Mouse (Mus musculus) ovary, postnatal 10 days (tissue): Measurements from ENCODE around the gene Slc35b1.

Experiments used
- DNase-seq: peaks from one replicate; pipeline ENCODE4 v3.0.0; 2022; ENCODE audit warnings: low spot score

Slc35b1 gene

DNA sequence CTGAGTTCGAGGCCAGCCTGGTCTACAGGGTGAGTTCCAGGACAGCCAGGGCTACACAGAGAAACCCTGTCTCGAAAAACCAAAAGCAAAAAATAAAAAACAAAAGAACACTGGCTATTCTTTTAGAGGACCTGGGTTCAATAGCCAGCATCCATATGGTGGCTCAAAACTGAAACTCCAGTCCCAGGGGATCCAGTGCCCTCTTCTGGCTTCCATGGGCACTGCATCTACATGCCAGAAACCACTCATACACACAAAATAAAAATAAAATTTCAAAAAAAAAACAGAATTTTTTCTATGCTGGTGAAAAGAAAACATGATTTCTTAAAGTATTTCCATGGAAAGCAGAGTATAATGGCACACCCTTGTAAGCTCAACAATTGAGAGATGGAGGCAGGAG, 47.7 kb downstream of the Slc35b1 start:
- no peak for DNase-seq
